Mouse (Mus musculus) ES-CJ7 (cell line): ENCODE results near the gene C1qtnf7.

Experiments used
- DNase-seq: peaks from one replicate; pipeline ENCODE4 v3.0.0; 2011; ENCODE audit warnings: low read depth, low spot score

The C1qtnf7 gene

DNA sequence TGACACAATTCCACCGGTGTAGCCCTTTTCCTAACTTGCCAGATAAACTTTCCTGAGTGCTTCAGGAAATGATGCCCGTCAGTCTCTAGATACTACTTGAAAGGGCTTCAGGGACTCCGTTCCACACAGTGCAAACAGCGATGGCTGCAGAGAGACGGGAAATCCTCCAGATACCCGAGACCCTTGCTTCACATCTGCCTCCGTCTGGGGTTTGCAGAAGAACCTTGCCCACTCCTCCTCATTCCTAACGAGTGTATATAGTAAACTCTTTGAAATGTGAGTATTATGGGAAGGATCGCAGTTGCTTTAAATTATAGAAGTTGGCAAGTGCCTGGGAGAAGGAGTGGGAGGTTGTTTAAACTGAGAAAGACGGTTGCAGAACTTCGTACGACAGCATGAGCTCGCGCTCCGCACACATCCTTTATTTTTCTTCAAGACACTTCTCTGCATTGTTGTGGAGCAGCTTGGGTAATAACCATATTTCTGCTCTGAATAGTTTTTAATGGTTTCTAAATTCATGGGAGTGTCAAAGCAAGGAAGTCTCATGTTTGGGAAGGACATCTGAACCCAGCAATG lies at the start of gene C1qtnf7:
Gene C1qtnf7, plus strand, starts transcription at position 138 of the 576 bp plus-strand sequence.
- no peak for DNase-seq

DNA sequence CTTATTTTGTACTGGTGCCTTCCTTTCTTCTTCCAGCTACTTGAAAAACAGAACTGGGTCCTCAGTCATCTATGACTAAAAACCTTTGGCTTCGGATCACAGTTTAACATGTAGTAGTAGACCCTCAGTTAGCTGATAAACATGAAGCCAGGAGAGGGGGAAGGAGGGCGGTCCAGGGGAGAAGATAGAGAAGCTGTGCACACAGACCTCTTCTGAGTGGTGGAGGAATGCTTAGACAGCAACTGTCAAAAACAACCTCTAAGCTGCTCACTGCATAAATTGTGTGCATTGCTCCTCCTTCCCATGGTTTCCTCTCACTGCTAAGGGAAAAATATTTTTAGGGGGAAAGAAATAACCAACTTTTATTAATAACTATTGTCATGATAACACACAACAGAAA lies 48.6 kb upstream of the C1qtnf7 start:
- no peak for DNase-seq

DNA sequence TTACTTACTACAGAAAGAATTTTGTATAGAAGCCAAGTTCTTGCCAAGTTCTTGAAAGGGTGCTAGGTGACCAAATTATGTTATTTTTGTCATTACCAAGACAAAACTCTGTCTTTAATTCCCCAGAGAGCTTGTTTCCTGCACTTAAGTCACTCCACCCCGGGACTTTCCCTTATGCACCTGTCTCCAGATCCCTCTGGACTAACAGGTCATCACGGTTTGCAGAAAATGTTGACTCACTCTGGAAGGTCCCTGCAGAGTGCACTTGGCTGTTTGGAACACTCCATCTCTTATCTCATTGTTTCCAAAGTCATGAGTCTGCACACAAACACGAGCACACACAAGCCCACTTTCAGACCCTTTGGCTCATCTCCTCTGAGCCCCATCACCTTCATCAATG lies 48.1 kb upstream of the C1qtnf7 start:
- no peak for DNase-seq

DNA sequence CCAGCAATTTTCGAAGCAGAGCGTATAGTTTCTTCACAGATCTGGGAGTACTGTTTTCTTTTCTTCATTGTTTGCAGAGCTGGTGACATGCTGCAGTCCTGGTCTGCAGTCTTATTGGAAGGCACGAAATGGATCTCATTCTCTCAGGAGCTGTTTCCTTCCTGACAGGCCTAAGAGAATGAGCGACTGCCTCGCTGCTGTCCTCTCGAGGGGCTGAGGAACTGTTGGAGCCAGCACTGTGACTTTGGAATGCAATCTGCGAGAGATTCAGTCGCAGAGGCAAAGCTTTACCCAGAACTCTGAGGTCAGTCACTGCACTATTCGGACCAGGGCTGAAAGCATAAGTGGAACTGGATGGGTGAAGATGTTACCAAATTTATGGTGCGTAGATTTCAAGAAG lies 46.4 kb upstream of the C1qtnf7 start:
- DNase-seq: no peak

- DNase-seq: no peak
Measured at GRCm38 (mm10) chr5:43477953-43478352, 37.4 kb upstream of the C1qtnf7 start.

DNA sequence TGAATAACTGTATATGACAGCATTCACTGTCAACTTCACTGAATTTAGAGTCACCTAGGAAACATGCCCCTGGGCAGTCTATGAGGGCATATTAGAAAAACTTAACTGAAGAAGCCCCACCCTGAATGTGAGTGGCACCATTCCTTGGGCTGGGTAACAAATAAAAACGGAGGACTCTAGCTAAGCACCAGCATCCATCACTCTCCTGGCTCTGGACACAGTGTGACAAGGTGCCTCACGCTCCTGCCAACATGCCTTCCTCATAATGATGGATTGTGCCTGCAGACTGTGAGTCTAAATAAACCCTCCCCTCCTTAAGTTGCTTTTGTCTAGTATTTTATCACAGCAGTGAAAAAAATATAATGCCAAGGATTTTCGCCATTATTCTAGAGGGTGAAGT lies 35.3 kb upstream of the C1qtnf7 start:
- DNase-seq: no peak

- no peak for DNase-seq
Measured at GRCm38 (mm10) chr5:43480786-43481185, 34.6 kb upstream of the C1qtnf7 start.

DNA sequence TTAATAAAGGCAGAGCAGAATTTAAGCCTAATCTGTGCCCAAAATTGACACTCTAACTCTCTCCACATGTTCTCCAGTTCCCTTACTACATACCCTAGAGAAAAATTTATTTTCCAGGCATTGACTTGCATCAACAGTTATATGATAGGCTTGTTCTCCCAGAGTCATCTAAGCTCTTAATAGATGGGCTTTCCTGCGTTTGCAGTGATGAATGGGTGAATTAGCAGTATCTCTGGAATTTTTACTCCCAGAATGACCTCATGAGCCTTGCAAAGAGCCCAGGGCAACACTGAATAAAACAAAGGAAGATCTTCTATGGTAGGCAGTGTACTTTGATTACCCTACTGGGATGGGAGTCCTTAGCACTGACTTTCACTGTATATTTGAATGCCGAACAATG lies 33.5 kb upstream of the C1qtnf7 start:
- no peak for DNase-seq

GRCm38 (mm10) chr5:43501887-43502286 lies 13.5 kb upstream of the C1qtnf7 start:
- DNase-seq: peak; percentile 6

DNA sequence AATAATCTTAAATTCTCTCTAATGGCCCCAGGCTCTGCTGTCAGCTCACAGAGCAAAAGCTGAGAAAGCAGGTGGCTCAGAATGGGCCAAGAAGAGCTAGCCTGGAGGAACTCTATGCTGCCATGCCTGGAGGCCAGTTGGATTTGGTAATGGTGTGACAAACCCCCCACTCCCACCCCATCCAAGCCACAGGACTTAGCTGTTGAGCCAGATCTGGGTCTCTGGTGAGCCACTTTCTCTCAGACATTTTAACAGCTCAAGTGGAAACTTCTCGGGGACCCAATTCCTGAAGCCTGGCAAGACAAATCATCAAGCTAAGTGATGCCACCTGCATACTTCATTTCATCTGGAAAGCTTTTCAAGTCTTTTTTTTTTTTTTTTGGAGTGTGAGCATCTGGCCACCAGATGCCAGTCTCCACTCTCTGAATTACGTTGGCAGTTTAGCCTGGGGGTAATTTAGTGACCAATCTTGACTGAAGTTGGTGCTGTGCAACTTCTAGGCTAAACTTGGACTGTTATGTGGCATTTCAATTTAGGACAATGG lies 11.0 kb upstream of the C1qtnf7 start:
- no peak for DNase-seq

- DNase-seq: no peak
Measured at GRCm38 (mm10) chr5:43508470-43508869, 6.9 kb upstream of the C1qtnf7 start.

GRCm38 (mm10) chr5:43508892-43509291 lies 6.4 kb upstream of the C1qtnf7 start:
- no peak for DNase-seq

DNA sequence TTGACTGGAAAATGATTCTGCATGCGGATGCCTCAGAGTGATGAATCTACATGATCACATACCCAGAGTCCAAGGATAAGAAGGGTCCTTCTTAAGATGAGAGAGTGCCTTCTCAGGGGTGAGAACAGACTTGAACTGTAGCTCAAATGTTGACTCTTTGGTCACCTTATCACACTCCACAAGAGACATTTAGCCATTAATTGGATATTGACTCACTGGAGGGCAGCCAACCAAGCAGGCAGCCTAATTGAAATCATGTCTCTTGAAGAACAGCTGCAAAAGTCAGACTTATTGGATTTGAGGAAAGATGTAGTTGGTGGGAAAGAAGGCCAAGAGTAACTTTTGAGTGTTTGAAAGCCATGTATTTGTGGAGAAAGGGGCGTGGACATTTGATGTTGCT lies 4.2 kb upstream of the C1qtnf7 start:
- DNase-seq: no peak

GRCm38 (mm10) chr5:43516491-43516890 lies 1.2 kb downstream of the C1qtnf7 start:
- no peak for DNase-seq

DNA sequence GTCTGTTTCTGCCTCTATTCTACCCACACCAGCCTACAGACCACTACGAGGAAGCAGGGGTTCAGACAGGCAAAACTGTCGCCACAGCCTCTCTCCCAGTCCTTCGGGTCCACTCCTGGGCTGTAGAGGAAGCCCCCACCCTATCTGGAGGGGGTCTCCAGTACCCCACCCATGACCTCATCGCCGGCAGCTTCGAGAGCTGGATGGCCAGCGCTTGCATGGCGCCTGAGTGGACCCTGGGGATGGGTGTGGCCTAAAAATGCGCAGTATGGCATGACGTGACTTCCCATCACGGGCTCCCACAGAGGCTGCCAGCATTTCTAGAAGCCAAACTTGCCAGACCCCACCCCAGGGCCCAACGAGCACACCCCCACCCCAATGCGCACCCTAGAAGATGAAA lies 2.0 kb downstream of the C1qtnf7 start:
- DNase-seq: no peak

DNA sequence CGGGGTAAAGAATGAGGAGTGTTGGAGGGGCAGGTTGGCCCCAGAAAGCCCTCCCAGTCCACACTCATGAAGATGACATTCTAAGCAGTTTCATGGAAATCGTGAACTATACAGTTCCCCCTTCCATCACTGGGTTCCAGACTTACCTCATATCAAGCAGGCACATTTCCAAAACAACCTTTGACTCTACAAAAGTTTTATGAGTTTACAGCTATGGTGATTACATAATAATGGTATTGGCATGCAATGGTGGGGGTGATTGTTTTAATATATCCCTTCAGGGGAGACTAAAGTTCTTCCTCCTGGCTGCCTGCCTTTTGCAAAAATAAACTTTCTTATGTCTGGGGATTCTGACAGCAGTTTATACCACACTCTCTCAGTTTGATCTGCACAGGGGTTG lies 4.6 kb downstream of the C1qtnf7 start:
- DNase-seq: no peak

DNA sequence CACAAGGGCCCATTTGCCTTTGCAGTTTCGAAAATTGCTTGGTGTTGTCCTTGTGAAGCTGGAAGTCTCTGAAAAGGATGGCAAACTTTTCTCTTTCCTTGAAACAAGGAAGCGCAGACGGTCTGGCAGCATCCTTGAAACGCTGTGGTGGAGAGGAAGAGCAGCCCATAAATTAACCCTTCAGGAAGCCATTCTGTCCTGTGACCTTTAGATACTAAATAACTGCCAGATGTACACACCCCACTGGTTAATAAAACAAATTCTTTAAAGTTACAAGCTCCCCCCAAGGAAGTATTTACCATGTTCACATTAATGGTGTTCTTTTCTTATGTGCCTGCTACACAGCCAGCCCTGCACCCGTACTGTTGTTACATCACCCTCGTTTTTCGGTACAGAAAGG lies 6.0 kb downstream of the C1qtnf7 start:
- no peak for DNase-seq

DNA sequence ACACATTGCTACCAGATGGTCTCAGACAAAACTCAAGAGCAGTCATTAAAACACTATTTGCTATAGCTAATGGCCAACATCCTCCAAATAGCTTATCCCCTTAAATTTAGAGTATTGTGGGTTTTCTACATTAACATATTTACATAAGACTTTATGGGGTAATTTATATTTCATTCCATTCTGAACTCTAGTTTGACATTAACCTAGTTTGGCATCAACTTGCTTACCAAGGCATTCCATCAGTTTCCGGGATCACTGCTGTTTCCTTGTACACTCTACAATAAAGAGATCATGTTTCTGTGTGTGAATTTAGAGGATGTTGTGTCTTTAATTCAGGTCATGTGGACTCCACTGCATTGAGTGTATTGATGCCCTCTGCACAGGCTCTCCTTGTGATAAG lies 7.5 kb downstream of the C1qtnf7 start:
- no peak for DNase-seq

- no peak for DNase-seq
Measured at GRCm38 (mm10) chr5:43526874-43527584, 11.7 kb downstream of the C1qtnf7 start.

DNA sequence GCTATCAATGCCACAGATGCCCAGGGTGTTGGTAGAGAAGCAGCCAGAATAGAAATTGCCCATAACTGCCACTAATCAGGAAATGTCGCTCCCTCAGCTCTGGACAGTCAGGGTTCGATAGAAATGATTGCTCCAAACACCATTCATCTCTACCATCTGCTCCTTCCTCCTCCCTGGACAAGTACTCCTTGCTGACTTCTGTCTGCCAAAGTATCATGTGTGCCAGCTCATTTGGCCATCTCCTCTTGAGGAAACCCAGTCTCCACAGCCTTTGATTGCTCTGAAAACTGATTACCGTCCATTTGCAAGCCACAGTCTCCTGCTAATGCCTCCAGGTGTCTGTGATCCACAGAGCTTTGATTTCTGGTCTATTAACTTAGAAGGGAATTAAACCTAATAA lies 14.8 kb downstream of the C1qtnf7 start:
- no peak for DNase-seq

- DNase-seq: no peak
Measured at GRCm38 (mm10) chr5:43530886-43531285, 15.5 kb downstream of the C1qtnf7 start.

DNA sequence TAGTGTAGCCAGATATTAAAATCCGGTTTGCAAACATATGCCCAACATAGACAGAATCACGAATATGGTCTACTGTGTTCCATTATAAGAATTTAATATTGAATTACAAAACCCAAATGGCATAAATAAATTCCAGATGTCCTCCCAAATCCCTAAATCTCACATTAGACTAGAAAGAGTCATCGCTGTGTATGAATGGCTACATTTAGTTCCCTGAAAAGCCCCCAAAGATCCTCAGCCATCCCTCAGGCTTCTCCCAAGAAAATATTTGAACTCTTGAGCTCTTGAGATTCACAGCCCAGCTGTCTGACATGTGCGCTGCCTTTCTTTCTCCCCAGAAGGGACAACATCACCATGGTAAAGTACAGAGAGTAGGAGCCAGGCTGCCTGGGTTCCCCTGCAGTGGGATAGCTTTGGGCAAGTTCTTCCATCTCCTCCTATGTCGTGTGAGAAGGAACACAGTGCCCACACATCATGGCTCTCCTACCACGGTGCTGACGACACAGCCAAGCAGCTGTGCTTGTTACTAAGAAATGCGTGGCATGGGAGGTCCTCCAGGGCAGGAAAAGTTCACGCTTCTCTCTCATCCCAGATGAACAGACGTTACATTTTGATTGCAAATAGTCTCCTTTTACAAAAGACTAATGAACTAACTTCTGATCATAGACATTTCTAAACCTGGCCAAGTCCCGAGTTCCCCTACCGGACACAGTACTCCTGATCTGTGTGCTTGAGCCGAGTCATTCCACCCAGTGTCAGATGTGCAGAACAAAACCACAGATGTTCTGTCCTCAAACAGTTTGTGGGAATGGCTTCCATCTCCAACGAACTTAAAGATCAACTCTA lies 23.2 kb downstream of the C1qtnf7 start:
- DNase-seq: no peak

GRCm38 (mm10) chr5:43539168-43539516 lies 23.8 kb downstream of the C1qtnf7 start:
- DNase-seq: no peak
